Mouse (Mus musculus) T-cell, adult 66 days (primary cell): ENCODE data around the gene Lrrc15. TPM values are rescaled to one million over a fixed set of nuclear protein-coding genes. Genes with fewer than 3 reads are reported as not detected.

Source experiments
- total RNA-seq, 2 experiments: library from RNA; stranded (reverse); gene quantifications; 3 replicates in 1 of 2; 4 replicates in 1 of 2; pipeline ENCODE4 v1.2.4; 2023

The Lrrc15 gene
- not detected for total RNA-seq

DNA sequence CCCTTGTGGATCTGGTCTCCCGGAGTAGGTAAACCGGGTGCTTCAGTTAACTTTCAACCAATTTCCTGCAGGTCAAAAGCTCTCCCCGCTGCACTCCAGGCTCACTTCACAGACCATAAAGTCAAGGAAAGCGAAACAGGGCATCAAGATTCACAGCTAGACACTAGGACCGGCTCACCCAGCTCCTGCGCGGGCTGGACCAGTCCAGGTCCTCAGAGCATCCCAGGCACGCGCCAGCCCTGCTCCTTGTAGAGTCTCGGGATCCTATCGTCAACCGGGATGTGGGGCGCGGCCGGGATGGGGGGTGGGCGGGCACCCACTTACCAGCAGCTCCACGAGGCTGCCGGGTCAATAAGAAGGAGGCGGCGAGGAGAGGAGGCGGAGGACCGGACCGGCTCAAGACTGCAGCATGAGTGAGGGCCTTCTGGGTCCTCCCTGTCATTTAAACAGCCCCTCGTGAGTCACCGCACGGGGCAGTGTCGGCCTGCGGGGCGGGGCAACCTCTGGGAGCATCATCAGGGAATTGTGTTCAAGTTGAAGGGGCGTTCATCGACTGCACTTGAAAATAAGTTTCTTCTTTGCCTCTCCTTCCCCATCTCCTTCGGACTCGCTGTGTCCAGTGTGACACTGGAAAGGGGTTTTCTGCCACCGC lies at the start of gene Lrrc15:
Lrrc15 (minus strand) TSS at position 413 of the 652 bp plus-strand sequence.

DNA sequence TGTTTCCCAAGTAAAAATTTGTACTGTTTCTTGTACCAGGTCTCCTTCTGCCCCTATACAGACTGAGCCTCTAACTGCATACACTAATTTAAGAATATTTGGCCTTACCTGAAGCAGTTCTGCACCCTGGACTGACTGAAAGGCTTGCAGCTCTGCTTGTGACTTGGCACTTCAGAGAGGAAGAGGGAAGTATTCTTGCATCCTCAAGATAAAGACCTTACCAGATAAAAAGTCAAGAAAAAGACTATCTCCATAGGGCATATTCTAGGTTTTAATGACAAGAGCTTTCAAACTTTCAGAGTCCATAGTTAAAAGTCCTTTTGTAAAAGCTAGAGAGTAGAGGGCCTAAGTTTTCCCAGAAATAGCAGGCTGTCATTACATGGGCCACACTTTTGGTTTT lies 27.6 kb upstream of the Lrrc15 start, which contains the start of gene Gp5:
Gp5 (minus strand) TSS at position 133 of the 400 bp plus-strand sequence.

DNA sequence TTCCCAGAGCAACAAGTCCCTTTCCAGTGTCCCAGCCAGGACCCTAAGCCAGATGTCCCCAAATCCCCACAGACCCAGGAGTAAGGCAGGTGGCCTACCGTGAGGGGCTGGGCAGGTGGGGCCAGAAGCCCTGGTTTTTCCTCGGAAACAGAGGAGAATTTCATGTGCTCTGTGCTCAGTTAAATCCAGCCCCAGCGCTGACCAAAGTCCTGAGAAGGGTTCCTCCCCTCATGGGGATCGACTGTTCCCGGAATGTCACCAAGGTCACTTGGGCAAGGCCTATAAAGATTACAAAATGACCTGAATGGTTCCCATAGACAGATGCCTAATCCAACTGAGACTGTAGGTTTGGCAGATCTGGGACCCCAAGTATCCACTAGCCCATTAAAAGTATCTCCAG lies 15.7 kb downstream of the Lrrc15 start, which contains the start of gene Cpn2:
Cpn2 (minus strand) TSS at position 141 of the 400 bp plus-strand sequence.

Other genes starting within 250 kb of the Lrrc15 start
- gene Hes1, start 218.9 kb downstream of the Lrrc15 start, total RNA-seq, result 1 to 10 TPM; 1.7 to 6.7 TPM
- not detected for gene Cpn2, start 15.8 kb downstream of the Lrrc15 start, total RNA-seq
- gene Gp5, start 27.5 kb upstream of the Lrrc15 start, total RNA-seq, result 1 to 10 TPM; 1.5 to 2.1 TPM
- 100 to 1,000 TPM; 126 to 129 TPM for gene Atp13a3, start 122.7 kb upstream of the Lrrc15 start, total RNA-seq